Mouse (Mus musculus): Measurements from ENCODE around the gene Rabl3.

GRCm38 (mm10) chr16:37539240-37539610 is 460 bp upstream of the Rabl3 start:
- TF ChIP-seq CTCF (conservative IDR thresholded peaks at IDR 0.05; ENCODE audit: low read length) (no peak), NANOG (IDR thresholded peaks at IDR 0.05; ENCODE audit: borderline replicate concordance, low read length) (no peak)
